Mouse (Mus musculus): ENCODE measurements around the gene Btbd9.

- TF ChIP-seq CTCF (IDR thresholded peaks at IDR 0.05; ENCODE audit: borderline replicate concordance, insufficient read depth, low read length) = no peak
- TF ChIP-seq POLR2A (IDR thresholded peaks at IDR 0.05; ENCODE audit: low read depth, low read length) = no peak
These were observed 23.0 kb downstream of the Btbd9 start for GRCm38 (mm10) chr17:30553027-30553937.
